Mouse (Mus musculus): ENCODE data around the gene 1700008O03Rik. TPM values are rescaled to one million over a fixed set of nuclear protein-coding genes. Genes with fewer than 3 reads are reported as not detected.

The 1700008O03Rik gene
- total RNA-seq, 2 experiments from 2014 or later = 1.8 TPM; not detected in 1

- ATAC-seq (replicated peaks; ENCODE audit: poor library complexity, severe bottlenecking) = peak; percentile 71
Measured at GRCm38 (mm10) chr7:44350957-44351711, 34.5 kb downstream of the 1700008O03Rik start.

GRCm38 (mm10) chr7:44349043-44349442, 36.6 kb downstream of the 1700008O03Rik start:
- peak; percentile 31 for ATAC-seq (replicated peaks; ENCODE audit: poor library complexity, severe bottlenecking)

- peak; percentile 91 for ATAC-seq (replicated peaks; ENCODE audit: poor library complexity, severe bottlenecking)
Measured at GRCm38 (mm10) chr7:44344622-44345021, 41.0 kb downstream of the 1700008O03Rik start.

- ATAC-seq (replicated peaks; ENCODE audit: poor library complexity, severe bottlenecking) = no peak
Measured at GRCm38 (mm10) chr7:44343459-44344015, 42.1 kb downstream of the 1700008O03Rik start.

GRCm38 (mm10) chr7:44341714-44342113, 43.9 kb downstream of the 1700008O03Rik start:
- no peak for ATAC-seq (replicated peaks; ENCODE audit: poor library complexity, severe bottlenecking)

- ATAC-seq (replicated peaks; ENCODE audit: poor library complexity, severe bottlenecking) = no peak
Measured at GRCm38 (mm10) chr7:44341119-44341518, 44.5 kb downstream of the 1700008O03Rik start.

- ATAC-seq (replicated peaks; ENCODE audit: poor library complexity, severe bottlenecking) = no peak
Measured at GRCm38 (mm10) chr7:44340226-44340625, 45.4 kb downstream of the 1700008O03Rik start.

GRCm38 (mm10) chr7:44337121-44337849, 48.3 kb downstream of the 1700008O03Rik start:
- no peak for ATAC-seq (replicated peaks; ENCODE audit: poor library complexity, severe bottlenecking)

- no peak for ATAC-seq (replicated peaks; ENCODE audit: poor library complexity, severe bottlenecking)
Measured at GRCm38 (mm10) chr7:44336046-44337021, 49.3 kb downstream of the 1700008O03Rik start.

- ATAC-seq (replicated peaks; ENCODE audit: poor library complexity, severe bottlenecking) = peak; percentile 78
Measured at GRCm38 (mm10) chr7:44335031-44335878, 50.4 kb downstream of the 1700008O03Rik start.

GRCm38 (mm10) chr7:44334139-44334538, 51.5 kb downstream of the 1700008O03Rik start:
- ATAC-seq (replicated peaks; ENCODE audit: poor library complexity, severe bottlenecking) = no peak

- no peak for ATAC-seq (replicated peaks; ENCODE audit: poor library complexity, severe bottlenecking)
Measured at GRCm38 (mm10) chr7:44332336-44332735, 53.3 kb downstream of the 1700008O03Rik start.

GRCm38 (mm10) chr7:44326614-44327013, 59.0 kb downstream of the 1700008O03Rik start:
- no peak for ATAC-seq (replicated peaks; ENCODE audit: poor library complexity, severe bottlenecking)

- no peak for ATAC-seq (replicated peaks; ENCODE audit: poor library complexity, severe bottlenecking)
Measured at GRCm38 (mm10) chr7:44322290-44322689, 63.3 kb downstream of the 1700008O03Rik start.

GRCm38 (mm10) chr7:44320886-44321285, 64.7 kb downstream of the 1700008O03Rik start:
- no peak for ATAC-seq (replicated peaks; ENCODE audit: poor library complexity, severe bottlenecking)

GRCm38 (mm10) chr7:44317913-44318312, 67.7 kb downstream of the 1700008O03Rik start:
- peak; percentile 74 for ATAC-seq (replicated peaks; ENCODE audit: poor library complexity, severe bottlenecking)

- no peak for ATAC-seq (replicated peaks; ENCODE audit: poor library complexity, severe bottlenecking)
Measured at GRCm38 (mm10) chr7:44312484-44312883, 73.1 kb downstream of the 1700008O03Rik start.

- no peak; the same call in 1 of the 2 replicates for ATAC-seq (replicated peaks; ENCODE audit: poor library complexity, severe bottlenecking)
Measured at GRCm38 (mm10) chr7:44311713-44312304, 73.8 kb downstream of the 1700008O03Rik start.

All from granulocyte monocyte progenitor cell, adult 5-6 weeks (primary cell).